Mouse (Mus musculus) heart, adult 11 months (tissue): ENCODE measurements around the gene Sh3rf1.
"Not testable (repeated sequence)": the region's sequence is repeated elsewhere in the genome, so short reads cannot be mapped to it uniquely, and the experiment has no call there.

Experiments
- DNase-seq: peaks from one replicate; pipeline ENCODE4 v3.0.0; 2022

Sh3rf1 gene

GRCm38 (mm10) chr8:61378847-61379698 lies 155.4 kb downstream of the Sh3rf1 start:
- peak; percentile 64 for DNase-seq

- peak; percentile 78 for DNase-seq
Observed at GRCm38 (mm10) chr8:61384536-61384935, 160.9 kb downstream of the Sh3rf1 start.

- peak; percentile 48 for DNase-seq
Observed at GRCm38 (mm10) chr8:61385502-61386191, 162.0 kb downstream of the Sh3rf1 start.

- DNase-seq, result peak; percentile 90
Observed at GRCm38 (mm10) chr8:61386645-61387044, 163.0 kb downstream of the Sh3rf1 start.

GRCm38 (mm10) chr8:61387501-61387963 lies 163.9 kb downstream of the Sh3rf1 start:
- DNase-seq, result peak; percentile 80

GRCm38 (mm10) chr8:61388341-61388740 lies 164.7 kb downstream of the Sh3rf1 start:
- no peak for DNase-seq

GRCm38 (mm10) chr8:61390307-61391057 lies 166.8 kb downstream of the Sh3rf1 start:
- DNase-seq, result peak; percentile 85

GRCm38 (mm10) chr8:61391058-61391434 lies 167.4 kb downstream of the Sh3rf1 start:
- peak; percentile 92 for DNase-seq

GRCm38 (mm10) chr8:61397139-61397538 lies 173.5 kb downstream of the Sh3rf1 start:
- DNase-seq, result peak; percentile 91

- no peak for DNase-seq
Observed at GRCm38 (mm10) chr8:61397755-61398154, 174.1 kb downstream of the Sh3rf1 start.

GRCm38 (mm10) chr8:61402861-61403260 lies 179.2 kb downstream of the Sh3rf1 start:
- DNase-seq, result no peak

- peak; percentile 76 for DNase-seq
Observed at GRCm38 (mm10) chr8:61403266-61404177, 179.8 kb downstream of the Sh3rf1 start.

- DNase-seq, result no peak
Observed at GRCm38 (mm10) chr8:61404178-61404560, 180.5 kb downstream of the Sh3rf1 start.

GRCm38 (mm10) chr8:61409081-61409480 lies 185.4 kb downstream of the Sh3rf1 start:
- no peak for DNase-seq

- not testable (repeated sequence) for DNase-seq
Observed at GRCm38 (mm10) chr8:61409712-61410111, 186.0 kb downstream of the Sh3rf1 start.

GRCm38 (mm10) chr8:61419521-61419920 lies 195.8 kb downstream of the Sh3rf1 start:
- DNase-seq, result peak; percentile 9

- peak; percentile 84 for DNase-seq
Observed at GRCm38 (mm10) chr8:61420166-61420565, 196.5 kb downstream of the Sh3rf1 start.

GRCm38 (mm10) chr8:61421606-61422005 lies 197.9 kb downstream of the Sh3rf1 start:
- DNase-seq, result no peak

- DNase-seq, result no peak
Observed at GRCm38 (mm10) chr8:61425125-61425524, 201.5 kb downstream of the Sh3rf1 start.

- DNase-seq, result no peak
Observed at GRCm38 (mm10) chr8:61426072-61426471, 202.4 kb downstream of the Sh3rf1 start.

- DNase-seq, result no peak
Observed at GRCm38 (mm10) chr8:61426671-61427070, 203.0 kb downstream of the Sh3rf1 start.
